Mouse (Mus musculus) erythroid progenitor cell, adult 5-6 weeks (primary cell): ENCODE data around the gene Wnt7a. TPM values are rescaled to one million over a fixed set of nuclear protein-coding genes. Genes with fewer than 3 reads are reported as not detected.
A peak's percentile ranks its signal among the peaks of the same experiment; 100 is the strongest.

ENCODE experiments used
- ATAC-seq: replicated peaks from 2 replicates; pipeline ENCODE4 v1.8.0; 2016; ENCODE audit warnings: moderate number of reproducible peaks, mild to moderate bottlenecking, moderate TSS enrichment, inconsistent platforms; ENCODE audit not compliant: poor library complexity, low FRiP score, severe bottlenecking
- total RNA-seq, 2 experiments: library from RNA; stranded (forward) in 1 of 2; stranded (reverse) in 1 of 2; fragments of 150-400 nt in 1 of 2; fragments of 186-747, 209-891 nt in 1 of 2; gene quantifications; 2 replicates each; pipeline versions ENCODE4 v1.2.3 to v1.2.4; 2015 to 2017; ENCODE audit warnings: low replicate concordance in 2 of 2

Wnt7a gene
- total RNA-seq, 2 experiments from 2014 or later: not detected

GRCm38 (mm10) chr6:91392475-91393174, 18.5 kb downstream of the Wnt7a start:
- no peak for ATAC-seq

GRCm38 (mm10) chr6:91389141-91389540, 22.0 kb downstream of the Wnt7a start:
- no peak for ATAC-seq

- no peak for ATAC-seq
Measured at GRCm38 (mm10) chr6:91384415-91384814, 26.7 kb downstream of the Wnt7a start.

- no peak for ATAC-seq
Measured at GRCm38 (mm10) chr6:91383871-91384270, 27.3 kb downstream of the Wnt7a start.

- no peak for ATAC-seq
Measured at GRCm38 (mm10) chr6:91383303-91383702, 27.9 kb downstream of the Wnt7a start.

GRCm38 (mm10) chr6:91379871-91380270, 31.3 kb downstream of the Wnt7a start:
- ATAC-seq: no peak

- no peak for ATAC-seq
Measured at GRCm38 (mm10) chr6:91379266-91379665, 31.9 kb downstream of the Wnt7a start.

- no peak for ATAC-seq
Measured at GRCm38 (mm10) chr6:91372977-91373376, 38.2 kb downstream of the Wnt7a start.

- no peak for ATAC-seq
Measured at GRCm38 (mm10) chr6:91372586-91372971, 38.6 kb downstream of the Wnt7a start.

- 0 out of 2 replicates have a peak, but pooled peaks have one; percentile 40 for ATAC-seq
Measured at GRCm38 (mm10) chr6:91371912-91372585, 39.1 kb downstream of the Wnt7a start.

GRCm38 (mm10) chr6:91366781-91367180, 44.4 kb downstream of the Wnt7a start:
- ATAC-seq: no peak

- no peak for ATAC-seq
Measured at GRCm38 (mm10) chr6:91365480-91365879, 45.7 kb downstream of the Wnt7a start.

GRCm38 (mm10) chr6:91362756-91363155, 48.4 kb downstream of the Wnt7a start:
- no peak for ATAC-seq

- ATAC-seq: no peak
Measured at GRCm38 (mm10) chr6:91360998-91361397, 50.2 kb downstream of the Wnt7a start.

GRCm38 (mm10) chr6:91360371-91360690, 50.8 kb downstream of the Wnt7a start:
- ATAC-seq: no peak

- ATAC-seq: no peak
Measured at GRCm38 (mm10) chr6:91359672-91360370, 51.3 kb downstream of the Wnt7a start.

GRCm38 (mm10) chr6:91358866-91359656, 52.1 kb downstream of the Wnt7a start:
- no peak for ATAC-seq

- no peak for ATAC-seq
Measured at GRCm38 (mm10) chr6:91358394-91358793, 52.8 kb downstream of the Wnt7a start.

GRCm38 (mm10) chr6:91357238-91357876, 53.8 kb downstream of the Wnt7a start:
- ATAC-seq: 0 out of 2 replicates have a peak, but pooled peaks have one; percentile 30

- ATAC-seq: no peak
Measured at GRCm38 (mm10) chr6:91349620-91350019, 61.5 kb downstream of the Wnt7a start.
